Mouse (Mus musculus) megakaryocyte-erythroid progenitor cell, adult 5-6 weeks (primary cell): Measurements from ENCODE around the gene Usp35. TPM values are rescaled to one million over a fixed set of nuclear protein-coding genes. Genes with fewer than 3 reads are reported as not detected.
A peak's percentile ranks its signal among the peaks of the same experiment; 100 is the strongest.

Experiments used
- ATAC-seq: replicated peaks from 2 replicates; pipeline ENCODE4 v1.8.0; 2016; ENCODE audit warnings: mild to moderate bottlenecking, inconsistent platforms; ENCODE audit not compliant: severe bottlenecking, poor library complexity, low FRiP score, low TSS enrichment
- total RNA-seq, 2 experiments: library from RNA; stranded (forward) in 1 of 2; stranded (reverse) in 1 of 2; fragments of 200-1000, 215-1000 nt in 1 of 2; fragments of >200 nt in 1 of 2; fragmentation: Nextera tagmentation in 1 of 2; gene quantifications; 2 replicates each; pipeline ENCODE4 v1.2.3; 2014 to 2017

Gene Usp35
- total RNA-seq, 2 experiments from 2014 or later: 0.44 TPM; not detected in 1

GRCm38 (mm10) chr7:97297466-97297865 lies 34.4 kb downstream of the Usp35 start:
- peak; percentile 87 for ATAC-seq

GRCm38 (mm10) chr7:97296986-97297385 lies 34.8 kb downstream of the Usp35 start:
- ATAC-seq: no peak

- no peak for ATAC-seq
Observed at GRCm38 (mm10) chr7:97271068-97271467, 60.8 kb downstream of the Usp35 start.

- ATAC-seq: peak; percentile 97
Observed at GRCm38 (mm10) chr7:97270367-97270766, 61.5 kb downstream of the Usp35 start.

GRCm38 (mm10) chr7:97262541-97262940 lies 69.3 kb downstream of the Usp35 start:
- no peak for ATAC-seq

Other genes starting within 250 kb of the Usp35 start
- 0.69 and 1.6 TPM in 2 replicates for gene Kctd21, start 307 bp upstream of the Usp35 start, total RNA-seq (2014; fragmentation: Nextera tagmentation)
- 0.76 and 1.7 TPM in 2 replicates for gene Kctd21, start 307 bp upstream of the Usp35 start, total RNA-seq (2017)
- 67.6 and 71.5 TPM in 2 replicates for gene Alg8, start 39.6 kb upstream of the Usp35 start, total RNA-seq (2014; fragmentation: Nextera tagmentation)
- 35.9 and 46.3 TPM in 2 replicates for gene Alg8, start 39.6 kb upstream of the Usp35 start, total RNA-seq (2017)
- gene Ndufc2, start 68.0 kb upstream of the Usp35 start, total RNA-seq (2014; fragmentation: Nextera tagmentation): 188 and 266 TPM in 2 replicates
- 369 and 388 TPM in 2 replicates for gene Ndufc2, start 68.0 kb upstream of the Usp35 start, total RNA-seq (2017)
- gene Thrsp, start 85.7 kb upstream of the Usp35 start, total RNA-seq (2014; fragmentation: Nextera tagmentation): not detected in 2 replicates
- not detected in 2 replicates for gene Thrsp, start 85.7 kb upstream of the Usp35 start, total RNA-seq (2017)
- 8.5 and 10.1 TPM in 2 replicates for gene Kctd14, start 119.3 kb upstream of the Usp35 start, total RNA-seq (2014; fragmentation: Nextera tagmentation)
- 2.8 and 4.4 TPM in 2 replicates for gene Kctd14, start 119.3 kb upstream of the Usp35 start, total RNA-seq (2017)
- 42.6 and 71.6 TPM in 2 replicates for gene Ints4, start 148.9 kb upstream of the Usp35 start, total RNA-seq (2014; fragmentation: Nextera tagmentation)
- 51.3 and 74.9 TPM in 2 replicates for gene Ints4, start 148.9 kb upstream of the Usp35 start, total RNA-seq (2017)
- 10.9 and 15.9 TPM in 2 replicates for gene Aamdc, start 247.5 kb upstream of the Usp35 start, total RNA-seq (2014; fragmentation: Nextera tagmentation)
- gene Aamdc, start 247.5 kb upstream of the Usp35 start, total RNA-seq (2017): 36.3 and 43.2 TPM in 2 replicates
- gene Rsf1, start 247.9 kb upstream of the Usp35 start, total RNA-seq (2014; fragmentation: Nextera tagmentation): 21.4 and 24.5 TPM in 2 replicates
- gene Rsf1, start 247.9 kb upstream of the Usp35 start, total RNA-seq (2017): 25.9 and 50.3 TPM in 2 replicates